Mouse (Mus musculus): ENCODE measurements around the gene Ptpn4. TPM values are rescaled to one million over a fixed set of nuclear protein-coding genes. Genes with fewer than 3 reads are reported as not detected.

Ptpn4 gene
- total RNA-seq, 2 experiments from 2014 or later: 37.2 to 39.0 TPM

DNA sequence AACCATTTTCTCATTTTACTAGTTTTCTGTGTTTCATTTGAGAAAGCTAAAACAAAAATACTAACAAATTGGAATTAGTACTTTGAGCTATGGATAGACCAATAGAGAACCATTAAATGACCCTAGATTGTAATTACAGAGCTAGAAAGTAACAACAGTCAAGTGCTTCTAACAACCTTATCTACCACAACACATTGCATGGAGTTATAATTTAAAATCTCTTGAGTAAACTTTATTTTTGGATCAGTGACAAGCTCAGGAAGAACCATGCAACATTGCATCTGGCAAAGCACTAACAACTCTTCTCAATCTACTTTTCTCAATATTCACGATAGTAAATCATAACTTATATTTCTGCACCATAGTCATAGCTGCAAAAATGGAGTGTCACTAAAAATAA lies 29.7 kb downstream of the Ptpn4 start:
- no peak for DNase-seq

DNA sequence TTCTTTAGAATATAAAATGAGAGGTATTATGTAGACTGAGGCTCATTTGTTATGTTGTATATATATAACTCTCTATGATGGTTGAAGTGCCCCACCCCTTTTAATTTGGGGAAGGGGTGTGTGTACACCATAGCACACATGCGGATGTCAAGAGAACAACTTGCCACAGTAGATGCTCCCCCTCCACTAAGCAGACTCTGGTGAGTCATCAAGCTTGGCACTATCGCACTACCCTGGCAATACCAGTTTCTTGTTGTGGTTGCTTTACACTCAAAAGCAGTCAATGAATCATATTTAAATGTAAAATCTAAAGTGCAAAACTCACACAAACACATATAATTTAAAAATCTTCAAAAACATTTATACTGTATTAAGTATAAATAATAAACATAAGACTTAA lies 31.4 kb downstream of the Ptpn4 start:
- DNase-seq: no peak
- intact Hi-C loops (cut with DNase I): no loop called here

More for the DNA sequence above, 29.7 kb downstream of the Ptpn4 start:
- intact Hi-C loops (cut with DNase I): no loop called here

DNA sequence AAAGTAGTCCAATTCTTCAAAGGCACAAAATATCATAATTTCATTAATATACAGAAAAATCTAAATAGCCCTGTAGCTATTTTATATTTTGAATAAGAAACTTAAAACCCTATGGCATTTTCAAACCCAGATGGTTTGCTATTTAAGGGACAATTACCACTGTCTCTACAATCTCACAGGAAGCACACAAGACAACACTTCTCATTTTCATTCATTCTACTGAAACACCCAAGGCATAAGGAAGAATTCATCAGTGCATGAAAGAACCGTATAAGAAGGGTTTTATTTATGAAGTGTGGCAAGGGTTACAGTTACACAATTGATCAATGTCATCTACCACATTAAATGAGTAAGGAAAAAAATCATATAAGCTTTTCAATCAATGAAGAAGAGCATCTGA lies 32.8 kb downstream of the Ptpn4 start:
- intact Hi-C loops (cut with DNase I): no loop called here
- no peak for DNase-seq

DNA sequence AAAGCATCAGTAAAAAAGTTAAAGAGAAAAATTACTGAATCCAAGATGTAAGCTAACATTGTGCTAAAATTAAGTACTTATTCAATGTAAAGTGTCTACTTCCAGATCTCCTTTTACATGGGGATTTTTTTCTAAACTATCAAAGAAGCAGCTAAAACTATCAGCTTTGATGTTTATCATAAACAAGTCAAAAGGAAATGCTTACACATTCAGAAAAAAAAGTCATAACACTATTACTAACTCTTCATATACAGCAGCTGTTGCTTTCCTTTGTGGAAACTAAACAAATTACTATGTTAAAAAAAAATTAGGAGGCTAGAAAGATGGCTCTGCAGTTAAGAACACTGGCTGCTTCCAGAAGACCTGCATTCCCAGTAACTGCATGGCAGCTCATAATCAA lies 42.2 kb downstream of the Ptpn4 start:
- intact Hi-C loops (cut with DNase I): no loop called here
- no peak for DNase-seq

GRCm38 (mm10) chr1:119794342-119794741 lies 43.1 kb downstream of the Ptpn4 start:
- intact Hi-C loops (cut with DNase I): no loop called here
- DNase-seq: peak; percentile 6

DNA sequence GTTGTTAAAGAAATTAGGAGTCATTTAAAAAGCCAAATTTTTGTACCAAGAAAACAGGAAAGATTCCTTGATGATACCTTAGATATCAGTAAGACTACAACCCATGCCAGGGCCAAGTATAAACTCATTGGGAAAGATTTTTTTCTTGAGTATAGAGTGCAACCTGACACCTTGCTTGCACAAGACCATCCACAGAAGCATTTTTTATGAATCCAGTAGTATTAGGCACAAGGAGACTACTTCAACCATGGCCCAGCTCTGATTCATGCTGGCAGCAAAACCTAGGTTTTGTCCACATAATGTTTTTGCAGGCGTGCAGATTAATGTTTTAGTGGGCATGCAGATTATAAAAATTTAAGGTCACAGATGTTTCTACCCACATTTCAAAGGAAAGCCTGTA lies 46.8 kb downstream of the Ptpn4 start:
- DNase-seq: no peak
- intact Hi-C loops (cut with DNase I): no loop called here

- intact Hi-C loops (cut with DNase I): no loop called here
- DNase-seq: no peak
These were observed 61.5 kb downstream of the Ptpn4 start for GRCm38 (mm10) chr1:119775915-119776314.

DNA sequence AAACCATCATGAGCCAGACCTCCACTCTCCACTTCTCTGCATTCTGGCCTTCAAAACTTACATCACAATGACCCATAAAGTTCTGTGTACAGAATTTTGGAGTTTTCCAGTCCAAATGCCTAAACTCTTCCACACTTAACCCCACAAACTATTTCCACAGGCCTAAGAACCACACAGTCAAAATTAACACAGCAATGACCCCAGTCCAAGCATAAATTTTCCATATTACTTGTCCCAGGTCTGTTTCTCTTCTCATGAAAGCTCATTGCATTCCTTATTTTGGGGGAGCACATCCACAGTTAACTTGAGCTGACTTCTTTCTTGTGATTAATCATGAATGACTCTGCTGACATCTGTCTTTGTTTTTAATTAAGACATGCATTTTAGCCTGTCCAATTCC lies 101.7 kb downstream of the Ptpn4 start:
- intact Hi-C loops (cut with DNase I): no loop called here
- DNase-seq: no peak

DNA sequence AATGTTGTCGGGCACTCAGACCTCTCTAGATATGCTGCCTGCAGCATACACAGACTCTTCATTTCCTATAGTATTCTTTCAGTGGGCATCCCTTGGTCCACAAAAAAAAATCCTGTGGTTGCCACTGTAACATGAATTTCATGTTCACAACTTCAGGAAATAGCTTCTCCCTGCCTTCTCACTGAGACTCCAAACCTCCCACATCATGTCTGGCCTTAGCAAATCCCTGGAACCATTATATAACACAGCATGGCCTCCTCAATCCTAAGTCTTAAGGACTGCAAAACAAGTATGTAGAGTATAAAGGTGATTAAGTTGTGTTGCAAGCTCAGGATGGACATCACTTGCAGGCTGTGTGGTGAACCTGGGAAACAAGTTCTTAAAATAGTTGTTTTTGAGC lies 102.6 kb downstream of the Ptpn4 start:
- no peak for DNase-seq
- intact Hi-C loops (cut with DNase I): no loop called here

- intact Hi-C loops (cut with DNase I): no loop called here
- DNase-seq: no peak
These were observed 106.2 kb downstream of the Ptpn4 start for GRCm38 (mm10) chr1:119731166-119731565.

- DNase-seq: no peak
- intact Hi-C loops (cut with DNase I): no loop called here
These were observed 124.4 kb downstream of the Ptpn4 start for GRCm38 (mm10) chr1:119713017-119713416.

DNA sequence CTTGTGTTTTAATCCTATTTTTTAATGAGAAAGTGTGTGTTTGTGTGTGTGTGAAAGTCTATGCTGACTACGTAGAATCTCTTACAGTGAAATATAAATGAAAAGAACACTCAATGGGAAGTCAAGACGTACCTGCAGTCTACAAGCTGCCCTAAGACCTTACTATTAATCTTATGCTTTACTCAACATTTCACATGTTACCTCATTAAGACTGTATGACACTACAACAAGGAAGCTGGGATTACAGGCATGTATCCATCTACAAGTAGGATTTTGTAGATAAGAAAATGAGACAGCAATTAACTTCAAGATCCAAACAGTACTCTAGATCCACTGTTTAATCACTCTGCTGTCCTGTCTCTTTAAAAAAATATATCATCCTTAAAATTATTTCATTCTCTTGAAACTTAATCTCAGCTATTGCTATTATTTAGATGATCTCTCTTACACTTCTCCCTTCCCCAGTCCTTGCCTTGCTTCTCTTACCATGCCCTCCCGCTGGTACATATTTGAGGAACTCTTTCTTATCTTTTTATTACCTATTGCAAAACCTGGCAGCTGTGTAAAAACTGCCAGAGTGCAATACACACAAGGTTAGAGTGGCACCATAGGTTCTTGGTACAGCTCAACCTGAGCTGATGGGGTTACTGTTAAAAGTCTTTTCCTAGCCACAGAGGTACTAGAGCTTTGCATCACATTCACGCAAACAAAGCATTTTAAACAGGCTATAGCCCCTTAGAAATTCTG lies 130.8 kb downstream of the Ptpn4 start:
- intact Hi-C loops (cut with DNase I): no loop called here
- no peak for DNase-seq

- no peak for DNase-seq
- intact Hi-C loops (cut with DNase I): no loop called here
These were observed 140.6 kb downstream of the Ptpn4 start for GRCm38 (mm10) chr1:119696860-119697259.

DNA sequence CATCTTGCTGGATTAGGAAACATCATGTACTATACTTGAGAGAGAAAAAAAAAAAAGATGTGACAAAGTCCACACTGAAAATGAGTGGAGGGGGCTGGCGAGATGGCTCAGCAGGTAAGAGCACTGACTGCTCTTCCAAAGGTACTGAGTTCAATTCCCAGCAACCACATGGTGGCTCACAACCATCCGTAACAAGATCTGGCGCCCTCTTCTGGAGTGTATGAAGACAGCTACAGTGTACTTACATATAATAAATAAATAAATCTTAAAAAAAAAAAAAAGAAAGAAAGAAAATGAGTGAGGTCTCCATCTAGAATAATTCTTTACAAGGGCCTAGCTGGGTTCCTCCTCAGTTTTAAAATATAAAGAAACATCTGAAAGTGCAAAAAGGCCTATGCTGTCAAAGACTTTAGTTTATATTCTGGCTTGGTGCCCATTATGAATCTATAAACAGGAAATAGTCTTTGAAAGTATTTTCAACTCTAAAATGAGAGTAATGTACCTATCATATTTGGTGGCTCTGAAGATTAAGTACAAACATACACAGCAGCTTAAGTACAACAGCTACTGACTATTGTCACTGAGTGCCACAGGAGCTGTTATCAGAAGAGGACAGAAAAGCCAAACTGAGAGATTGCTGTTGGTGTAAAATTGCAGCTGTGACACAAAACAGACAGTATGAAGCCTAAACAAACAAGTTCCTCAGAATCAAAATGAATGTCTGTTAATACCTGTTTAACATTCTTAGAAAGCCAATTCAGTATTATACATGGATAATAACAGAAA lies 151.4 kb downstream of the Ptpn4 start:
- intact Hi-C loops (cut with DNase I): no loop called here
- DNase-seq: no peak

GRCm38 (mm10) chr1:119681663-119682213 lies 155.7 kb downstream of the Ptpn4 start:
- intact Hi-C loops (cut with DNase I): no loop called here

GRCm38 (mm10) chr1:119674984-119675383 lies 162.4 kb downstream of the Ptpn4 start:
- intact Hi-C loops (cut with DNase I): loop anchor here (10.0 kb wide), 1 partner anchor 120 kb away; no protein-coding TSS in a partner anchor
- peak; percentile 20 for DNase-seq

More at GRCm38 (mm10) chr1:119681663-119682213, 155.7 kb downstream of the Ptpn4 start:
- no peak for DNase-seq

DNA sequence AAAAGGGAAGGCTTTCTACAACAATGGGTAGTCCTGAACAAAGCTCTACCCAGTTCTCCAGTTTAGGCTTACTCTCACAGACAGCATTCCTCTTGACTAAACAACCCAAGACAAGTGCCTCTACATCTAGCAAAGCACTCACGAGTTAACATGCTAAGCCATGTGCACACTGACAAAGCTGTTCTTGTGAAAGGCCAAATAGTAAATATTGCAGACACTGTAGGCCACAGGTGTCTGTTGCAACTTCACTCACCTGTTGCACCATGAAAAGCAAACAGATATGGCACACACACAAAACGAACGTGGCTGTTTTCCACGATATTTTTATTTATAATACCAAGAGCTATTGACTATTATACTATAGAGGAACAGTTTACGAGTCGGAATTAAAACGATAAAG lies 170.5 kb downstream of the Ptpn4 start:
- DNase-seq: no peak
- intact Hi-C loops (cut with DNase I): no loop called here

- DNase-seq: no peak
- intact Hi-C loops (cut with DNase I): no loop called here
These were observed 183.1 kb downstream of the Ptpn4 start for GRCm38 (mm10) chr1:119654307-119654706.

- DNase-seq: peak; percentile 15
- intact Hi-C loops (cut with DNase I): no loop called here
These were observed 187.0 kb downstream of the Ptpn4 start for GRCm38 (mm10) chr1:119650386-119650785.

DNA sequence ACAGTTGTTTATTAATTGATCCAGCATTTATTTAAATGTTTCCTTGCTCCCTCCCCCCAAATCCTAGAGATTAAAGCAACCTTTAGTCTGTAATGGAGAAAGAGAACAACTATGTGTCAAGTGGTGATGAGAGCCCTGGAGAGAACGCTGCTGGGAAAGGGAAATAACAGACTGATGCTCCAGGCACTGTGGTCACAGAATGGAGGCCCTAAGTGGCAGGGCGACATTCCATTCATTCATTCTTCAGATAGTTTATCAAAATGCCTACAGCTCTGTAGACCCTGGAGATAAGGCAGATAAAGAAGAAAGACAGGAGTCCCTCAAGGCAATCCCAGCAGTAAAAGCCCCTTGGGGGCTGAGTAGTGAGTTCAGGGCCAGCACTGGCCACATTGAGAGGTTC lies 187.8 kb downstream of the Ptpn4 start:
- intact Hi-C loops (cut with DNase I): no loop called here
- no peak for DNase-seq

- peak; percentile 92 for DNase-seq
- intact Hi-C loops (cut with DNase I): no loop called here
These were observed 189.0 kb downstream of the Ptpn4 start, which contains the start of gene Epb41l5 for GRCm38 (mm10) chr1:119648205-119649111. Gene Epb41l5, minus strand, starts transcription at chr1:119649000.

All from left cerebral cortex, postnatal 4 days (tissue).